Mouse (Mus musculus) forebrain, embryonic 14.5 days (tissue): Measurements from ENCODE around the gene Vmac. TPM values are rescaled to one million over a fixed set of nuclear protein-coding genes. Genes with fewer than 3 reads are reported as not detected.
A peak's percentile ranks its signal among the peaks of the same experiment; 100 is the strongest.

Experiments
- ATAC-seq: fragments of 200-750 bp; cut with Nextera tagmentation; 2 replicates; pipeline ENCODE4 v1.8.0; 2017; ENCODE audit warnings: mild to moderate bottlenecking, moderate library complexity
- DNase-seq: peaks from one replicate; pipeline ENCODE4 v3.0.0-alpha.2; 2015; ENCODE audit warnings: low spot score
- H3K27ac ChIP-seq: fragments of 300-500 bp; sonication (generic); 2 replicates; pipeline ENCODE4 v1.5.1; 2014; ENCODE audit warnings: low read depth, mild to moderate bottlenecking, control low read depth, low read length, moderate library complexity
- H3K27me3 ChIP-seq: fragments of 300-500 bp; sonication (generic); replicated peaks from 2 replicates; pipeline ENCODE4 v1.6.1; 2014; ENCODE audit warnings: low read length, control low read depth, mixed read lengths; ENCODE audit not compliant: control insufficient read depth, insufficient read depth
- H3K36me3 ChIP-seq: fragments of 300-500 bp; sonication (generic); 2 replicates; pipeline ENCODE4 v1.6.1; 2014; ENCODE audit warnings: low read length, control low read depth; ENCODE audit not compliant: control insufficient read depth, insufficient read depth
- H3K4me1 ChIP-seq: fragments of 300-500 bp; sonication (generic); 2 replicates; pipeline ENCODE4 v1.6.1; 2014; ENCODE audit warnings: antibody characterized with exemption, low read length, control low read depth; ENCODE audit not compliant: control insufficient read depth, insufficient read depth
- H3K4me2 ChIP-seq: fragments of 300-500 bp; sonication (generic); 2 replicates; pipeline ENCODE4 v1.6.1; 2014; ENCODE audit warnings: mild to moderate bottlenecking, control low read depth, low read length
- H3K4me3 ChIP-seq: fragments of 300-500 bp; sonication (generic); 2 replicates; pipeline ENCODE4 v1.5.1; 2014; ENCODE audit warnings: low read depth, low read length, control low read depth
- H3K9ac ChIP-seq: fragments of 300-500 bp; sonication (generic); 2 replicates; pipeline ENCODE4 v1.6.1; 2014; ENCODE audit warnings: mild to moderate bottlenecking, low read length, control low read depth, moderate library complexity
- H3K9me3 ChIP-seq: fragments of 300-500 bp; sonication (generic); replicated peaks from 2 replicates; pipeline ENCODE4 v1.6.1; 2016; ENCODE audit warnings: low read length, control low read depth, mixed read lengths; ENCODE audit not compliant: control insufficient read depth
- WGBS: fragments of 180-500 bp; shearing (Covaris S2); extraction: QIAGEN DNeasy Blood & Tissue Kit; methylation state at CpG from one replicate; pipeline ENCODE4 v1.1.7; 2014; 5-methylcytosine and 5-hydroxymethylcytosine counted together
- polyA plus RNA-seq: library from polyadenylated mRNA; unstranded; fragments of >200 nt; fragmentation: Nextera tagmentation; extraction: Ambion mirVana; gene quantifications from 2 replicates; pipeline ENCODE4 v1.2.1, GENCODE M21; 2014

The Vmac gene
- polyA plus RNA-seq, 1 experiment from 2014 or later = 24.6 TPM

DNA sequence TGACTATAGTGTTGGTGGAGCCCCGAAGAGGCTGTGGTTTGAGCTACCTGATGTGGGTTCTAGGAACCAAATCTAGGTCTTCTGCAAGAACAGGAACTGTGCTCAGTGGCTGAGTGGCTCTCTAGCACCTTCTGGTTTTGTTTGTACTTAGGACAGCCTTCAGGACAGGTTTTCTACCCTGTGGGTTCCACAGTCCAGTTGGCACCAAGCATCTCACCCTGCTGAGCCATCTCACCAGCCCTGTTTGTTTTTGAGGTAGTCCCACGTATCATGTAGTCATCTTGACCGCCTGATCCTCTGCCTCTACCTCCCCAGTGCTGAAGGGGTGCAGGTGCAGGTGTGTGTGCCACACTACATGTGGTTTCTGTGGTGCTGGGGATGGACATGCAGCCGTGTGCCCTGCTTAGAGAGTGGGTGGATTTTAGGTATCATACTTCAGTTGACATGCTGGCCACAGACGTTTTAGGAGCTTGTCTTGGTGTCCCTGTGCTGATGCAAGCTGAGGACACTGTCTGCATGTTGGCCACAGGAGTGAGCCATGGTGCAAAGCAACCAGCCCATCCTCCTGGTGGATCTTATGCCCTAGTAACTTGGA lies 34.2 kb downstream of the Vmac start:
- no peak overlapping the region for H3K27ac ChIP-seq
- no peaks in the 10 kb centered on the region for H3K4me1 ChIP-seq
- H3K9me3 ChIP-seq = no peaks in the 10 kb centered on the region
- H3K27me3 ChIP-seq = no peaks in the 10 kb centered on the region
- no peak overlapping the region for H3K4me3 ChIP-seq
- 85% methylated on average over 5 of the region's 5 CpGs for WGBS
- DNase-seq = no peak
- H3K9ac ChIP-seq = no peak overlapping the region
- no peak overlapping the region for H3K4me2 ChIP-seq
- peaks cover 67% of the 10 kb centered on the region for H3K36me3 ChIP-seq
- ATAC-seq = no peak

GRCm38 (mm10) chr17:56682880-56683279 lies 34.9 kb downstream of the Vmac start:
- DNase-seq (no peak), ATAC-seq (no peak)
- H3K4me2 ChIP-seq = no peak overlapping the region
- peaks cover 59% of the 10 kb centered on the region for H3K36me3 ChIP-seq
- H3K27me3 ChIP-seq = no peaks in the 10 kb centered on the region
- H3K9ac ChIP-seq = no peak overlapping the region
- H3K27ac ChIP-seq = no peak overlapping the region
- WGBS = 89% methylated on average over 3 of the region's 3 CpGs
- H3K4me3 ChIP-seq = no peak overlapping the region
- no peaks in the 10 kb centered on the region for H3K9me3 ChIP-seq
- no peaks in the 10 kb centered on the region for H3K4me1 ChIP-seq

DNA sequence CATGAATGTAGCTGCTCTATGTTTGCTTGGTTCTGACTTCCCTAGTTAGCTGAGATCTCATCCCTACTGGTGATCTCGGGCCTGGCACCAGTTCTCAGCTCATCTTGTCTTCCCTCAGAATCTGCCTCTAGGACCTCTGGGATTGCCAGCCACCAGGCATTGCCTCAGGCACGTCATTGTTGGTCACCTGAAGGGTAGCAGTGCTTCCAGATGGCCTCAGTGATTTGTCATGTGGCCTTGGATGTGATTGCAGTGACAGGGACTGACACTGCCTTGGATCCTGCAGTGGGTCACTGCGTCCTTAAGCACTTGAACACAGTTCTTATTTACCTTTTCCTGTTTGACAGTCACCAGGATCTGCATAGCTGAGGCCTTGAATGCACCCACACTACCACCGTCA lies 36.0 kb downstream of the Vmac start:
- Histone ChIP-seq H3K36me3 (peaks cover 60% of the 10 kb centered on the region), H3K27me3 (no peaks in the 10 kb centered on the region), H3K4me3 (no peak overlapping the region), H3K9me3 (no peaks in the 10 kb centered on the region), H3K9ac (no peak overlapping the region), H3K4me1 (peaks cover 4% of the 10 kb centered on the region; the same call in 1 of the 2 replicates), H3K4me2 (no peak overlapping the region), H3K27ac (no peak overlapping the region)
- ATAC-seq = no peak
- WGBS = 83% methylated on average over 4 of the region's 4 CpGs
- DNase-seq = no peak

- ATAC-seq = peak; percentile 18; the same call in 1 of the 2 replicates
- 2% methylated on average over 31 of the region's 37 CpGs for WGBS
- H3K27ac ChIP-seq = peak overlapping the region; percentile 74
- no peaks in the 10 kb centered on the region for H3K9me3 ChIP-seq
- peaks cover 19% of the 10 kb centered on the region for H3K36me3 ChIP-seq
- H3K4me2 ChIP-seq = peak overlapping the region; percentile 87
- peak overlapping the region; percentile 97 for H3K9ac ChIP-seq
- peak overlapping the region; percentile 91 for H3K4me3 ChIP-seq
- peaks cover 20% of the 10 kb centered on the region for H3K4me1 ChIP-seq
- DNase-seq = peak; percentile 10
- H3K27me3 ChIP-seq = no peaks in the 10 kb centered on the region
Observed at GRCm38 (mm10) chr17:56673647-56674416, 44.0 kb downstream of the Vmac start.

DNA sequence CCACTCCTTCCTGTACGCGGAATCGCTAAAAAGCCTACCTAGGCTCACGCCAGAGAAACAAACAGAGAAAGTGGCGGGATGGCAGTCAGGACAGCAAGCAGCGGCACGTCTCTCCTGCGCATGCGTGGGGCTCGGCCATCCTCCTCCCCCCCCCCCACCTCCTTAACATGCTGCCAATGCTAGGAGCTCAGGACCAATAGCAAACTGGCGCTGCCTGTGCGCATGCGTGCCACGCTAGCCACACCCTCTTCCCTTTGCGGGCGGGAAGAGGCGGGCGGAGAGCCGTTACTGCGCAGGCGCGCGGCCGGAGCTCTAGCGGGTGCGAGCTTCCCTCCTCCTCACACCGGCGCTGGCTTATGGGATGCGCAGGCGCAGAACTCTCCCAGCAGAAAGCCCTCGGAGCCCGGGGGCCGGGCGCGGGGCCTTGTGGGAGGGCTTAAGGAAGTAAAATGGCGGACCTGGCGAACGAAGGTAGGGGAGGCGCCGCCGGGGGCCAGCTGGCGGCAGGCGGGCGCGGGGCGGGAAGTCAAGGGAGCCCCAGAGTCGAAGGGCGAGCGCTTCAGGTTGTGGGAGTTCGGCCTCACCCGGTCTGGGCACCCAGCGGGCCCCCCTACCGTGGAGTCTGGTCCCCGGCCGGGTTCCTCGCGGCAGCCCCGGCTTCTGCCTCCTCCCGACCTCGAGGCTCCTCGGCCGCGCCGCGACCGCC lies 44.7 kb downstream of the Vmac start, which contains the start of gene Ranbp3:
Gene Ranbp3, plus strand, starts transcription at position 354 of the 706 bp plus-strand sequence.
- Histone ChIP-seq H3K27me3 (no peaks in the 10 kb centered on the region), H3K4me1 (peaks cover 24% of the 10 kb centered on the region), H3K4me3 (peak within 1 kb of the TSS; percentile 91), H3K36me3 (peaks cover 19% of the 10 kb centered on the region), H3K4me2 (peak within 1 kb of the TSS; percentile 87), H3K9ac (peak within 1 kb of the TSS; percentile 97), H3K27ac (peak within 1 kb of the TSS; percentile 87), H3K9me3 (no peaks in the 10 kb centered on the region)
- DNase-seq = peak; percentile 100
- WGBS = under 1% methylated on average over 57 of the region's 66 CpGs
- ATAC-seq = peak; percentile 89

DNA sequence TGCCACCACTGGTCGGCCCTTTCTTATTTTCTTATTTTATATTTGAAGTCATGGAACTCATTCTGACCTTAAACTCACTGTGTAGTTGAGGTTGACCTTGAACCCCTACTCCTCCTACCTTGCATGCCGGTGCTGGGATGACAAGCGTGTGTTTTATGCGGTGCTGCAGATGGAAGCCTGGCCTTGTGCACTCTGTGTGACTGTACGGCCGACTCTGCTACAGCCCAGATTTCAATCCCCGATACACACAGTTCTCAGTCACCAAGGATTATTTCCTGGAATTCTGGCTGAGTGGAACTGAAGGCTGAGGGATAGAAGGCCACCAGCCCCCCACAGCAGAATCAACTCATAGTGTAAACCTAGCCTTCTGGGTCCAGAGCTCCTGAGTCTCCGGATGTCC lies 48.1 kb downstream of the Vmac start:
- H3K9me3 ChIP-seq = no peaks in the 10 kb centered on the region
- H3K9ac ChIP-seq = no peak overlapping the region
- H3K27me3 ChIP-seq = no peaks in the 10 kb centered on the region
- DNase-seq = no peak
- WGBS = 87% methylated on average over 8 of the region's 8 CpGs
- no peaks in the 10 kb centered on the region for H3K36me3 ChIP-seq
- ATAC-seq = no peak
- H3K4me2 ChIP-seq = no peak overlapping the region
- no peak overlapping the region for H3K4me3 ChIP-seq
- H3K27ac ChIP-seq = no peak overlapping the region
- peaks cover 15% of the 10 kb centered on the region for H3K4me1 ChIP-seq

DNA sequence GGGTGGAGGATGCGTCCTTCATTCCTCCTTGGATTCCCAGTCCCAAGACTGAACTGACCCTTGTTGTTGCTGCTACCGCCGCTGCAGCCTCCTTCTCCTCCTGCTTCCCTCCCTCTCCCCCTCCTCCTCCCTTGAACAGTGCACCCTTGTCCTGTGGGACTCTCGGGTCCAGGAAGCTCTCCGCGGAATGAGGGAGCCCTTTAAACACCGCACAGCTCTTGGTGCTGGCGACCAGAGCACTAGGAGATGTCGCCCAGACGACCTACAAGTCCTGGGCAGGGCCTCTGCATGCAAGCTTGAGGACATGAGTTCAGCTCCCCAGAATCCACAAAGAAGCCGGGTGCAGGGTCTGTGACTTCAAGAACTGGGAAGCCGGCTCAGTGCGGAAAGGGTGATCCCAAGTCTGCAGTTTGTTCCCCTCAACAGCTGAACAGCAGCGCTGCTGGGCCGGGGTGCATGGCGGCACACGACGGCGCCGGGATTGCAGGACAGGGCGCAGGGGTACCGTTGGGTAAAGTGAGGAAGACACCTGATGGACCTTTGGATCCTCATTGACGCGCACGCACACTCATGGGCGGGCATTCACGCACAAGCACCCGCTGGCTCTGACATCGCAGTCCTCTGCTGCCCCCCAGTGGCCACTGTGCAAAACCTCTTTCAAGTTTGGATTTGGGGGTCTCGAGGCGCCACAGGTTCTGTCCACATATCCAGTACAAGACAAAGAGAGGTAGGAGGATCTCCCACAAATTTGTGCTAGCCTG lies 49.3 kb downstream of the Vmac start:
- DNase-seq (peak; percentile 92), ATAC-seq (peak; percentile 19; the same call in 1 of the 2 replicates)
- peak overlapping the region; percentile 40 for H3K9ac ChIP-seq
- H3K4me2 ChIP-seq = peak overlapping the region; percentile 74
- H3K27ac ChIP-seq = no peak overlapping the region
- H3K4me3 ChIP-seq = peak overlapping the region; percentile 34
- WGBS = 6% methylated on average over 31 of the region's 31 CpGs
- no peaks in the 10 kb centered on the region for H3K9me3 ChIP-seq
- H3K4me1 ChIP-seq = peaks cover 7% of the 10 kb centered on the region
- H3K36me3 ChIP-seq = no peaks in the 10 kb centered on the region
- no peaks in the 10 kb centered on the region for H3K27me3 ChIP-seq

- Histone ChIP-seq H3K9ac (no peak overlapping the region), H3K27me3 (no peaks in the 10 kb centered on the region), H3K36me3 (no peaks in the 10 kb centered on the region), H3K4me3 (no peak overlapping the region), H3K27ac (no peak overlapping the region), H3K4me1 (peaks cover 6% of the 10 kb centered on the region), H3K4me2 (no peak overlapping the region), H3K9me3 (no peaks in the 10 kb centered on the region)
- 66% methylated on average over 3 of the region's 3 CpGs for WGBS
- ATAC-seq (no peak), DNase-seq (no peak)
Observed at GRCm38 (mm10) chr17:56667591-56667990, 50.2 kb downstream of the Vmac start.
